Mouse (Mus musculus): Measurements from ENCODE around the gene Vps25.
A peak's percentile ranks its signal among the peaks of the same experiment; 100 is the strongest.

DNA sequence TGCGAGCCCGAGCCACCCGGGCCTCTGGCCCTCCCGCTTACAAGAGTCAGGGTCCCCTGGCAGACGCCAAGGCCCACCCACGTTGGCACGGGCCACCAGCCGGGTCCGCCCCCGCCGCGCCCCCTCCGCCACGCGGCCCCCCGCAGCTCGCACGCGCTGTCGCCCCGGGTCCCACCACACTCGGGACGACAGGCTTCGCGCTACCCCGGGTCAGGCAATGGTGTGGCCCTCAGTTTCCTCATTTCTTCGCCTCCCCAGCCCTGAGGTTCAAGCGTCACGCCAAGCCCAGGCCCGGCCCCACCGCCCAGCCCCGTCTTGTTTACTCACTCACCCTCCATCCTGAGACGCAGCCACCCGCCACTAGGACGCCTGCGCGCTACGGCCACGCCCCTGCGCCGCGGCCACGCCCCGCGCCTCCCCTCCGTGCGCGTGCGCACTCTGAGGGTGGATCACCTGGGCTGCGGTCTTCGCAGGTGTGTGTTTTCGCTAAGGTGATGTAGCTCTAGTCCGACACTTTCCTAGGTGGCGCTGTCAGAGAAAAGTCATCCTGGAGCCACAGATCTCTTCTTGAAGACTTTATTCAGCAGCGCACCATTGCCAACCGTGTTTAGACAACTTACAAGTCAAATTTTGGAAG, 27.3 kb upstream of the Vps25 start, which contains the start of gene Ezh1:
- TF ChIP-seq POLR2A (IDR thresholded peaks at IDR 0.05; ENCODE audit: control insufficient read depth in 1 of 2, insufficient read depth in 1 of 2, low read depth in 1 of 2, low read length in 2 of 2, poor library complexity in 1 of 2): peak; percentile 44 to 52; a peak in 1 of 4 replicates
- no peak for TF ChIP-seq UBTF (IDR thresholded peaks at IDR 0.05; ENCODE audit: borderline replicate concordance, insufficient read depth, low read depth, low read length)
- peak; percentile 47 for TF ChIP-seq NELFE (IDR thresholded peaks at IDR 0.05; ENCODE audit: low read depth, low read length)
- TF ChIP-seq HCFC1 (IDR thresholded peaks at IDR 0.05; ENCODE audit: low read depth, low read length): peak; percentile 60; the same call in 1 of the 2 replicates

Measured in MEL (cell line).